Mouse (Mus musculus) gastrocnemius, adult 2 months (tissue): ENCODE results near the gene Itpr2. TPM values are rescaled to one million over a fixed set of nuclear protein-coding genes. Genes with fewer than 3 reads are reported as not detected.

Source experiments
- DNase-seq: peaks from one replicate; pipeline ENCODE4 v3.0.0; 2022
- H3K27ac ChIP-seq: fragments of 200-600 bp; 2 replicates; pipeline ENCODE4 v1.8.1; 2022; ENCODE audit warnings: mild to moderate bottlenecking
- H3K4me3 ChIP-seq: fragments of 200-600 bp; 2 replicates; pipeline ENCODE4 v1.8.1; 2022; ENCODE audit warnings: mild to moderate bottlenecking, moderate library complexity
- CTCF ChIP-seq: fragments of 200-600 bp; IDR thresholded peaks from 2 replicates; pipeline ENCODE4 v1.8.1; 2022; ENCODE audit warnings: antibody characterized with exemption, mild to moderate bottlenecking, moderate library complexity
- intact Hi-C: fragments of 180-260 bp; cut with DNase I; formaldehyde crosslinking; loops from one replicate; pipeline ENCODE4 v1.15.1; 2025
- total RNA-seq, 2 experiments: library from RNA; stranded (reverse); gene quantifications; 2 replicates each; pipeline ENCODE4 v1.2.3; 2021

The Itpr2 gene
- total RNA-seq, 2 experiments from 2014 or later, result 7.4 to 9.9 TPM

DNA sequence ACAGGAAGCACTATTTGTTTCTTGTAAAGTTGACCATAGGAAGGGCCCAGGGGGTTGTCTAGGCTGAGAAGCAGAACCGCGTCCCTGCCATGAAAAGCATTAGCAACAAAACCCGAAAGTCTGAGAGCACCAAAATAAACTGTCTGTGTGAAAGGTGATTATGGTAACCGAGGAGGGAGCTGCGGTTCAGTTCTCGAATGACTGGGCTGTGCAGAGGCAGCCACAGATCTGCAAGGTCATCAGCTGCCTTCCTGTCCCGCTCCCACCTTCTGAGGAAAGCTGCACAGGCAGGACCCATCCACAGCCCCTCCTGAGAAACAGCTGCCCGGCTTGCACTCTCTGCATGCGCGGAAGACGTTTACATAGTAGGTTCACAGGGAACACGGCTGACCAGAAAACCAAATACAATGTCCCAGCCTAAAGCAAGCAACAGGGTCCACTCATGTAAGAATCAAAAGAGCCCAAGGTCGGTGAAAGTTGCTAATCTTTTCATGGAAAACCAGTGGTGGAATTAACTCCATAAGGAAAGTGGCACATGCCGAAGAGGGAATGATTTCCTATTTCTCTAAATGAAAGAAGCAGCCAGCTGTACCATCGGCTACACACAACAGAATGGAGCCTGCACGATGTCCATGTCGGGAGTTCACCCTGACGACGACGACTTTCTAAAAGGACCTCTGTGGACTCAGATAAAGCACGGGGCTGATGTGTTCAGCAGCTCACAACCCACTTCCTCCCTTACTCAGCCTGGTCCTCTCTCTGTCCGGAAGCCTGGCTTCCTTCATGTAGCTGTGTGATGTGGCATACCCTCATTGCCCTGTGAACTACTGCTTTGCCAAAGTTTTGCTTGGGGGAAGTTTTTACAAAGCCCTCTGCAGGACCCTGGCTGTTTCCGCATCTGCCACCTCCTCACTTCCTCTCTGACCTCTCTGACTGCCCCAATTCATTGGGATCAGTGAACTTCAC lies 280.4 kb downstream of the Itpr2 start:
- no peak for DNase-seq
- Histone ChIP-seq H3K27ac (peak overlapping the region; percentile 38; the same call in 1 of the 2 replicates), H3K4me3 (peak overlapping the region; percentile 13; the same call in 1 of the 2 replicates)
- no peak for TF ChIP-seq CTCF
- intact Hi-C loops, result no loop called here

DNA sequence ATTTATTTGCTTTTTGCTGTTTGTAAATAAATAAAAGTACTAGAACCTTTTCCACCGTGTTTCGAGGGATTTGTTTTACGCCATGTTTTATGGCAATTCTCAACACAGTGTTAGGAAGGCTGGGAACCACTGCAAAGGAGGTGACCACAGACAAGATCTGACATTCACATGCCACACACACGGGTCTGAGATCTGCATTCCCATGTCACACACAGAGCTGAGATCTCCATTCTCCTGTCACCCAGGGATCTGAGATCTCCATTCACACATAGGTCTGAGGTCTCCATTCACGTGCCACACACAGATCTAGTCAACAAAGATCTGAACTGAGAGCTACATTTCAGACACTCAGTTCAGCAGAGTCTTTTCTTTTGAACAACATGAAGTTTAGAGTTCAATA lies 282.0 kb downstream of the Itpr2 start:
- no peak for TF ChIP-seq CTCF
- no peak for DNase-seq
- intact Hi-C loops, result no loop called here
- Histone ChIP-seq H3K4me3 (no peak overlapping the region), H3K27ac (no peak overlapping the region)

DNA sequence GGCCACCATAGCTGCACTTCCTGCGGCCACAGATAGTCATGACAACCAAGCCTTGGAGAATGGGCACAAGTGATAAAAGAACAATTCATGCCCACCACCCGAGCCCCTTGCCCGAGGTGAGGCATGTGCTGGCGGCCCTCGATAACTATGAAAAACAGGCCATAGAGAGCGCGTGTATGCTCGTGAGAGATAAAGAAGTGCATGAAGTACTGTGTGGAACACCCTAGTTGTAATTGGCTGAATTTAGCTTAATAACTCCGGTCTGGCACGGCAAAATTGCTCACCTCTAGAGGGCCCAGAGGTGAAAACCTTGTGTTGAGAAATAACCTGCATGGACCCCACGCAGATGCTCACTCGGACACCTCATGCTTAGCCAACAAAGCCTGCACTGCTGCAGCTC lies 282.5 kb downstream of the Itpr2 start:
- Histone ChIP-seq H3K27ac (no peak overlapping the region), H3K4me3 (no peak overlapping the region)
- DNase-seq, result no peak
- TF ChIP-seq CTCF, result no peak
- intact Hi-C loops, result no loop called here

DNA sequence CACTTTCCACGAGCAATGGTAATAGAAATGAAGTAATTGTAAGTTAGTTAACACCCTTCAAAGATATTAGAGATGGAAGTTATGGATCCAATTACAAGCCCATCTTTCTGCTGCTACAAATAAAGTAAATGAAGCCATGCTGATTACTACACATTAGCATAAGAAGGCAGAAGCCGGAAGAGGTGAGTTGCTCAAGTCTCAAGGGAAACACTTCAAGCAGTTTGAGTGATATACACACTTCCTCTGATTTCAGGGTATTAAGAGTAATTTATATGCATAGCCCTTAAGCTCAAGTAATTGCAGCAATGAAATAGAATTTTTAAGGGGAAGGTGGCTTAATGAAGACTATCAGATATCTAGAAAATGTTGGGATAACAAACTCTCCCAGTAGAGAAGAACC lies 286.7 kb downstream of the Itpr2 start:
- Histone ChIP-seq H3K27ac (no peak overlapping the region), H3K4me3 (no peak overlapping the region)
- DNase-seq, result no peak
- intact Hi-C loops, result no loop called here
- TF ChIP-seq CTCF, result no peak

DNA sequence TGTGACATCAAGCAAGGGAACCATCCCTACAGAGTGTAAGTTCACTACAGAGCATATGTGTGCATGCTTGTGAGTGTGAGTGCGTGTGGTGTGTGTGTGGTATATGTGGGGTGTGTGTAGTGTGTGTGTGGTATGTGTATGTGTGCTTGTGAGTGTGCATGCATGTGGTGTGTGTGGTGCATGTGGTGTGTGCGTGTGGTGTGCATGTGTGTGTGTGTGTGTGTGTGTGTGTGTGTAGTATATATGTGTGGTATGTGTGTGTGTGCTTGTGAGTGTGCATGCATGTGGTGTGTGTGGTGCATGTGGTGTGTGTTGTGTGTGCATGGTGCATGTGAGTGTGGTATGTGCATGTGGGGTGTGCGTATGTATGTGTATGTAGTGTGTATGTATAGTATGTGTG lies 289.7 kb downstream of the Itpr2 start:
- no peak for DNase-seq
- intact Hi-C loops, result no loop called here

DNA sequence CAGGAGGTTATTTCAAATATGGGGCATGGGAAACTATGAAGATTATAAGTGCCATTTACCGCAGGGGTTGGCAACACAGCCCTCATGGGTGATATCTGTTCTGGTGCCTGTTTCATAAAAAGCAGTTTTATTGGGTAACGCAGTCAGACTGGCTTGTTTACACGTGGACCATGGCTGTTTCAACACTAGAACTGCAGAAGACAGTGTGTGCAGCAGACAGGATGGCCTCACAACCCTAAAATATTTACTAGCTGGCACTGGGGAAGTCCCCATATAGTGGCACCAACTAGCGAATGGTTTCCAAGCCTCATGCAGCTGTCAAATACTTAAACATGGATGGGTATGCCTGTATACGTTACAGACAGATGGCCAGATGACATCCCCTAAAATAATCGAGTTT lies 290.8 kb downstream of the Itpr2 start:
- intact Hi-C loops, result no loop called here
- no peak overlapping the region for H3K4me3 ChIP-seq
- TF ChIP-seq CTCF, result no peak
- DNase-seq, result no peak
- H3K27ac ChIP-seq, result no peak overlapping the region

More for the DNA sequence above, 289.7 kb downstream of the Itpr2 start:
- no peak for TF ChIP-seq CTCF
- H3K4me3 ChIP-seq, result no peak overlapping the region
- H3K27ac ChIP-seq, result no peak overlapping the region

DNA sequence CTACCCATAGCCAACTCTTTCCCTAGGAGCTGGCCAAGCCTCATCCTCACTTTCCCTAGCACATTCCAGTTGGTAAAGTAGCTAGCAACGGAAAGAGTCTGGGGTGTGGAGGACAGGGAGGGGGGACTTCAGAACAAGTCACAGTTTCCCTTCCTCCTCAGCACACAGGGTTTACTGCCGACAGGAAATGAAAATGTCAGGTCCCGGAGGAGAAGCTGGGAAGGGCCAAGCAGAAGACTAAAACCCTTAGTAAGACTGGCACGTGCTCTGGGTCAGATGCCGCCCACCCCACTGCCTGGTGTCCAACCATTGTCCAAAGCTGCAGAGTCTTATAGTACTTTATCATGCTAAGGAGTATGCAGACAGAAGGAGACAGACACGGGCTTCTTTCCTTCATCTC lies 293.0 kb downstream of the Itpr2 start:
- DNase-seq, result no peak
- no peak overlapping the region for H3K4me3 ChIP-seq
- TF ChIP-seq CTCF, result no peak
- intact Hi-C loops, result no loop called here
- peak overlapping the region; percentile 55 for H3K27ac ChIP-seq

DNA sequence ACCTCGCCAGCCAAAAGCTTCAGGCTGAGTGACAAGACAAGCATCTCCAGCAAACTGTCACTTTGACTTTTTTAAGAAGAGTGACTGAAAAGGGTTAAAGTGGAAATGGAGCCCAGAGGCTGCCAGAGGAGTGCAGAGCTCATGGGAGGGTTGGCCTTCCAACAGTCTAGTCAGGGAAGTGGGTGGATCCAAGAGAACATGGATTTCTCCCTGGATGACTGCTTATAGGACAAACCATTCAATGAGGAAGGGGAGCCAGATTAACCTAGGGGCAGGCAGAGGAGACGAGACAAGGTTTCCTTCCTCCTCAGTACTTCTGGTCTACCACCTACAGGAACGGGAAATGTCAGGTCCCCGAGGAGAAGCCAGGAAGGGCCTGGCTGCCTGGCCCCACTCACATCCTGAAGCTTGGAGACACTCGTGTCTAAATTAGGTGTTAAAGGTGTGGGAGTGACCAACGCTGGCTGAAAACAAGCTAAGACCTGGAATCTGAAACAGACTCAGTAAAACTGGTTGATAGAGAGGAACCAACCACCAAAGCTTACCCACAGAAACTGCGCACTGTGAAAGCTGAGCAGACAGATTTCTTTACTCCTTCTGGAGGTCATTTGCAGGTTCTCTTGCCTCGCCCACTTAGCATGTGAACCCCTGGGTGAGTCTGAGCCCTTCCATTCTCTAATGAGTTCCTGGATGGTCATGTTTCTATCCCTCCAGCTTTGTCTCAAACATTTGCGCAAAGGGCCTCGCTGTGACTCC lies 294.6 kb downstream of the Itpr2 start:
- no peak for TF ChIP-seq CTCF
- no peak overlapping the region for H3K4me3 ChIP-seq
- peak overlapping the region; percentile 69 for H3K27ac ChIP-seq
- no peak for DNase-seq
- intact Hi-C loops, result no loop called here

DNA sequence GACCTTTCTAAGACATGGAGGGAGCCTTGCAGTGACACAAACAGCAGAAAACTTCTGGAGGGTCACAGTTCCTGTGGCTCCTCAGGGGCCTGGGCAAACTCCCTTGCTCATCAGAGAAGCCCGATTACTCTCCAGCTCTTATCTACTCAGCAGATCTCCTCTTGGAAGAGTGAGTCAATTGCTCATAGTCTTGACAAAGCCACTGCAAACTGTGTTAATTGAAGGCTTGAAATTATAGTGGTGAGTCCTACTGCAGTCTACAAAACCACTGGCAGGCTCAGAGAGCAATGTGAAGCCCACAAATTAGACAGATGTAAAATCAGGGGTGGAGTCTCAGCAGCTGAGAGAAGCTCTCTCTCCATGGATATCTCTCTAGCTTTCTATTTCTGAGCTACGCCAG lies 296.9 kb downstream of the Itpr2 start:
- TF ChIP-seq CTCF, result no peak
- H3K4me3 ChIP-seq, result no peak overlapping the region
- H3K27ac ChIP-seq, result no peak overlapping the region
- no peak for DNase-seq
- intact Hi-C loops, result no loop called here

DNA sequence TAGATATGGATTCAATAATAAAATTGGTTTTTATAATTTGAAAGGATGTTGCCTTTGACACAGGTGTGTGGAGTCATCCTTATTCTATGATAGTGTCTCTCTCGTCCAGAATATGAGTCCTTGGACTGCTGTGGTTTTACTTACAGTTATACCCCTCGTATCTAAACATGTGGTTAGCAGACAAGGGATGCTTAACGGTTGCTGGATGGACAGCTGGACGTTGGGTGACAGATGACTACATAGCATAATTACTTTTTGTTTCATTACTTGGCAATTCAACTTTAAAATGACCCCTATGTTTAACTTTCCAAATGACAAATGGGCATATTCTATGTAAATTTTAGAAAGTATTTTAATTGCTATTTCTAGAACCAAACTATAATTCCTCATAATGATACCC lies 297.6 kb downstream of the Itpr2 start:
- TF ChIP-seq CTCF, result no peak
- intact Hi-C loops, result no loop called here
- Histone ChIP-seq H3K27ac (no peak overlapping the region), H3K4me3 (no peak overlapping the region)
- DNase-seq, result no peak

DNA sequence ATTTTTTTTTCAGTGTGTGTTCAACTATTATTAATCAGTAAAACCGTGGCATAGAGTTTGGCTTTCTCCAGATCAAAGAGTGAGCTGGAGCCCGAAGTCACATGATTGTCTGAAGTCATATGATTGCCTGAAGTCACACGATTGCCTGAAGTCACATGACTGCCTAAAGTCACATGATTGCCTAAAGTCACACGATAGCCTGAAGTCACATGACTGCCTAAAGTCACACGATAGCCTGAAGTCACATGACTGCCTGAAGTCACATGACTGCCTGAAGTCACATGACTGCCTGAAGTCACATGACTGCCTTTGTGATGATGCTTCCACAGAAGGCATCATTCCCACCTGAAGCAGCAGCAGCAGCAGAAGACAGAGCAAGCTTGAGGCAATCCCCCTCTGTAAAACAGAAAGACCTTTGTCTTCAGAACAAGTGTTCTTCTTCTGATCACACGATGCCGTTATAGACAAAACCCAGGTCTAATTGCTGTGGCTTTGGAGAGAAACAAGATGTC lies 304.1 kb downstream of the Itpr2 start:
- Histone ChIP-seq H3K4me3 (no peak overlapping the region), H3K27ac (no peak overlapping the region)
- intact Hi-C loops, result no loop called here
- TF ChIP-seq CTCF, result no peak
- no peak for DNase-seq

DNA sequence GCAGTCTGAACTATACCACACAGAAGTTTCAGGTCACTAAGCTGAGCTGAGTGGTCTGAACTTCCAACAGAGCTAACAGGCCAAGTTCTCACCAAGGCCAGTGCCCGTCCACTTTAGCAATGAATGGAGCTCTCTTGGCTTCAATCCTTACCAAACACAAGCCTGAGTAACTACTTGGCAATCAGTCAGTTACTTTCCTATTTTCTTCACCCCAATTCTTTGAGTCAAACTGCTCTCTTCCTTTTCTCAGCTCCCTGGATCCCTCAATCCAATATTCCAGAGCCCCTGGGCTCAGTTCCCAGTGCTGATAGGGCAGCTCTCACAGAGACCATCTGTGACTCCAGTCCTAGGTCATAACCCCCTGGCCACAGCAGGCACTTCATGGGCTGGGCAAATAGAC lies 305.3 kb downstream of the Itpr2 start:
- H3K4me3 ChIP-seq, result no peak overlapping the region

DNA sequence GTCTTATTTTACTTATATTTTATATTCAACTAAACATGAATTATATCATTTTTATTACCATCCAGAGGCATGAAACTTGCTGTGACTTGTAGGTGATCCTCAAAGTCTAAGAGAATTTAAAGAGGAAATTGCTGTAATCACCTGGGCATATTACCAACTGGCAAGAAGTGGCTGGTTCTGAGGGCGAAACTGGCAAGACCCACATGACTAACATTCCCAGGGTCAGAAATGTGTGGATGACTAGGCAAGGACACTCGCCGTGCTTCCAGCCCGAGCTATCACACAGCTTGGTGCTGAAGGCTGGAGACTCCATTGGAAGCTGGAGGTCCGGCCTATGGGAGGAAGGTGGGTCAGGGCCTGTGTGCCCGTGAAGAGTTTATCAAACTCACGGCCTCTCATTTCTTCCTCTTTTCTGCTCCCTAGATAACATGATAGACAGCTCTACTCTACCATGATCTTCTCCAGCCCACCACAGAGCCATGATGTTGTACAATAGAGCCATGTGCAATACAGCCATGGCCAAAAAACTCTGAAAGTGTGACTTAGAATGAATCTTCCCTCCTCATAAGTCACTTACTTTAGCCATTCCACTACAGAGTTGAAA lies 306.1 kb downstream of the Itpr2 start:
- DNase-seq, result no peak
- no peak for TF ChIP-seq CTCF
- Histone ChIP-seq H3K4me3 (no peak overlapping the region), H3K27ac (no peak overlapping the region)
- intact Hi-C loops, result no loop called here

More for the DNA sequence above, 305.3 kb downstream of the Itpr2 start:
- no peak for DNase-seq
- no peak overlapping the region for H3K27ac ChIP-seq
- intact Hi-C loops, result no loop called here
- no peak for TF ChIP-seq CTCF
